Comparison of ENCODE assay signal across 21 mouse cellular contexts in genomic region chr4:141183932-141184331, GRCm38 (mm10). TPM values are rescaled to one million over a fixed set of nuclear protein-coding genes. Genes with fewer than 3 reads are reported as not detected.
A peak's percentile ranks its signal among the peaks of the same experiment; 100 is the strongest.
DNase-seq lines count a peak whose midpoint lies in the region; ATAC-seq lines count a peak whose summit lies in the region.
"Had no signal": no experiment of that assay in that cellular context is flagged by ENCODE, and none has a peak within 500 bp of the region (broad histone marks: within the 10 kb centered on the region; RNA-seq: fewer than 3 reads in every experiment).

No protein-coding gene starts in this region.

- peak; percentile 43 for DNase-seq in CD4-positive, CD25-positive, alpha-beta regulatory T cell, adult 2 months (ENCODE audit: low read depth, low spot score)
- no peak for DNase-seq in lung, adult 18-20 months
- no peak for DNase-seq in midbrain, embryonic 14.5 days
- no peak for DNase-seq in lung, postnatal 25 days (ENCODE audit: low spot score)
- DNase-seq: adrenal gland, adult 8-10 months; adrenal gland, postnatal 36 days; cerebellum, adult 11-12 months; cerebellum, adult 9-10 months; cerebellum, postnatal 25 days; gastrocnemius, postnatal 14 days; heart, adult 2 months had no signal

- no peak overlapping the region for H3K9ac ChIP-seq in midbrain, embryonic 14.5 days (replicated peaks; ENCODE audit: low read length)
- H3K9ac ChIP-seq: embryonic facial prominence, embryonic 13.5 days; forebrain, embryonic 12.5 days; heart, embryonic 12.5 days; hindbrain, embryonic 14.5 days had no signal

- peaks cover 92% of the 10 kb centered on the region; the same call in 1 of the 2 replicates for H3K79me2 ChIP-seq in macrophage (ENCODE audit: inconsistent target)

- H3K4me1 ChIP-seq in midbrain, embryonic 14.5 days (ENCODE audit: control insufficient read depth, insufficient read depth, low read length): peaks cover 4% of the 10 kb centered on the region; the same call in 1 of the 2 replicates

- no peak overlapping the region for H3K4me2 ChIP-seq in midbrain, embryonic 14.5 days (ENCODE audit: low read length)
- H3K4me2 ChIP-seq: embryonic facial prominence, embryonic 13.5 days; forebrain, embryonic 12.5 days; heart, embryonic 12.5 days; hindbrain, embryonic 14.5 days had no signal

- H3K9me3 ChIP-seq in midbrain, embryonic 14.5 days (ENCODE audit: control insufficient read depth, low read length): no peaks in the 10 kb centered on the region
- H3K9me3 ChIP-seq: embryonic facial prominence, embryonic 13.5 days; forebrain, embryonic 12.5 days; heart, embryonic 12.5 days; hindbrain, embryonic 10.5 days had no signal

- 35% methylated on average over 2 of the region's 2 CpGs for WGBS in macrophage (ENCODE audit: missing documents)
- 96% methylated on average over 2 of the region's 2 CpGs for WGBS in midbrain, embryonic 14.5 days

- H3K36me3 ChIP-seq in macrophage (ENCODE audit: inconsistent target): peaks cover 22% of the 10 kb centered on the region; the same call in 1 of the 2 replicates
- peaks cover 24% of the 10 kb centered on the region for H3K36me3 ChIP-seq in midbrain, embryonic 14.5 days (ENCODE audit: control insufficient read depth, insufficient read depth, low read length)

- no peaks in the 10 kb centered on the region for H3K27me3 ChIP-seq in midbrain, embryonic 14.5 days (ENCODE audit: control insufficient read depth, insufficient read depth, low read length)
- H3K27me3 ChIP-seq: embryonic facial prominence, embryonic 13.5 days; forebrain, embryonic 12.5 days; heart, embryonic 12.5 days had no signal

- no peak overlapping the region for H3K4me3 ChIP-seq in macrophage (ENCODE audit: inconsistent target)
- no peak overlapping the region for H3K4me3 ChIP-seq in midbrain, embryonic 14.5 days (replicated peaks; ENCODE audit: low read depth, low read length)
- H3K4me3 ChIP-seq: embryonic facial prominence, embryonic 13.5 days; forebrain, embryonic 12.5 days; heart, adult 2 months; heart, embryonic 12.5 days; hindbrain, embryonic 10.5 days had no signal

- ATAC-seq in activated CD4-positive, CD25-positive, alpha-beta regulatory T cell, adult 4 months: peak; percentile 90
- ATAC-seq in midbrain, embryonic 14.5 days (ENCODE audit: low FRiP score, low TSS enrichment): no peak
- ATAC-seq: forebrain, embryonic 16.5 days; intestine, postnatal 0 days had no signal

- peak overlapping the region; percentile 8; the same call in 1 of the 2 replicates for H3K27ac ChIP-seq in macrophage
- no peak overlapping the region for H3K27ac ChIP-seq in midbrain, embryonic 14.5 days (replicated peaks; ENCODE audit: low read depth, low read length)
- H3K27ac ChIP-seq: embryonic facial prominence, embryonic 13.5 days; forebrain, embryonic 12.5 days; heart, adult 2 months; hindbrain, embryonic 10.5 days; hindbrain, embryonic 14.5 days had no signal

RNA-seq across cellular contexts. Expression of gene Rsg1, which starts 29.8 kb away (rescaled TPM):
- polyA plus RNA-seq in activated CD4-positive, CD25-positive, alpha-beta regulatory T cell, adult 4 months (2017; shearing (Covaris generic)): 1 to 10 TPM; 1.5 to 3.2 TPM
- total RNA-seq in macrophage (2018; cell fraction: chromatin; rRNA removed): 1 to 10 TPM in 9 of 26 experiments, under 1 TPM in 7, not detected in 10; 0.67 to 2.2 (median 1.1) TPM
- under 1 TPM in 22 of 26 experiments, not detected in 4; 0.10 to 0.62 (median 0.39) TPM for total RNA-seq in macrophage (2018; cell fraction: cytosol; rRNA removed)
- total RNA-seq in macrophage (2018; cell fraction: nucleus; rRNA removed): 1 to 10 TPM in 8 of 26 experiments, under 1 TPM in 7, not detected in 11; 0.46 to 3.4 (median 1.0) TPM
- polyA plus RNA-seq in macrophage (2018): 0.22 to 1.3 TPM in 2 of 3 replicates, not detected in the other
- polyA plus RNA-seq in midbrain, embryonic 14.5 days (2014; fragmentation: Nextera tagmentation; extraction: Ambion mirVana): 5.7 and 7.8 TPM in 2 replicates

RNA-seq across cellular contexts. Expression of gene Fbxo42, which starts 36.2 kb away (rescaled TPM):
- polyA plus RNA-seq in activated CD4-positive, CD25-positive, alpha-beta regulatory T cell, adult 4 months (2017; shearing (Covaris generic)): 1 to 10 TPM; 5.0 to 7.3 TPM
- total RNA-seq in macrophage (2018; cell fraction: chromatin; rRNA removed): 10 to 100 TPM; 16.8 to 42.5 (median 23.5) TPM
- 10 to 100 TPM; 13.5 to 25.0 (median 18.3) TPM for total RNA-seq in macrophage (2018; cell fraction: cytosol; rRNA removed)
- 10 to 100 TPM; 15.7 to 46.5 (median 23.1) TPM for total RNA-seq in macrophage (2018; cell fraction: nucleus; rRNA removed)
- 11.6 to 18.7 TPM (median 16.1 TPM) in 3 replicates for polyA plus RNA-seq in macrophage (2018)
- 28.6 and 31.9 TPM in 2 replicates for polyA plus RNA-seq in midbrain, embryonic 14.5 days (2014; fragmentation: Nextera tagmentation; extraction: Ambion mirVana)

RNA-seq across cellular contexts. Expression of gene Szrd1, which starts 44.4 kb away (rescaled TPM):
- 10 to 100 TPM; 51.2 to 77.0 TPM for polyA plus RNA-seq in activated CD4-positive, CD25-positive, alpha-beta regulatory T cell, adult 4 months (2017; shearing (Covaris generic))
- total RNA-seq in macrophage (2018; cell fraction: chromatin; rRNA removed): 10 to 100 TPM; 23.6 to 59.4 (median 36.0) TPM
- total RNA-seq in macrophage (2018; cell fraction: cytosol; rRNA removed): 100 to 1,000 TPM in 2 of 26 experiments, 10 to 100 TPM in 24; 75.1 to 105 (median 85.7) TPM
- total RNA-seq in macrophage (2018; cell fraction: nucleus; rRNA removed): 10 to 100 TPM; 37.3 to 81.8 (median 59.9) TPM
- 80.7 to 108 TPM (median 104 TPM) in 3 replicates for polyA plus RNA-seq in macrophage (2018)
- polyA plus RNA-seq in midbrain, embryonic 14.5 days (2014; fragmentation: Nextera tagmentation; extraction: Ambion mirVana): 17.1 and 38.5 TPM in 2 replicates

RNA-seq across cellular contexts. Expression of gene Arhgef19, which starts 55.4 kb away (rescaled TPM):
- not detected for polyA plus RNA-seq in activated CD4-positive, CD25-positive, alpha-beta regulatory T cell, adult 4 months (2017; shearing (Covaris generic))
- 1 to 10 TPM in 1 of 26 experiments, under 1 TPM in 4, not detected in 21; 0.22 to 1.4 (median 0.27) TPM for total RNA-seq in macrophage (2018; cell fraction: chromatin; rRNA removed)
- total RNA-seq in macrophage (2018; cell fraction: cytosol; rRNA removed): under 1 TPM in 5 of 26 experiments, not detected in 21; 0.05 to 0.23 (median 0.07) TPM
- total RNA-seq in macrophage (2018; cell fraction: nucleus; rRNA removed): 1 to 10 TPM in 2 of 26 experiments, under 1 TPM in 2, not detected in 22; 0.31 to 1.2 (median 0.94) TPM
- polyA plus RNA-seq in macrophage (2018): 0.35 TPM in 1 of 3 replicates, not detected in the others
- polyA plus RNA-seq in midbrain, embryonic 14.5 days (2014; fragmentation: Nextera tagmentation; extraction: Ambion mirVana): 0.84 and 0.89 TPM in 2 replicates
- total RNA-seq: MEL had no signal
